In the genomic region with DNA sequence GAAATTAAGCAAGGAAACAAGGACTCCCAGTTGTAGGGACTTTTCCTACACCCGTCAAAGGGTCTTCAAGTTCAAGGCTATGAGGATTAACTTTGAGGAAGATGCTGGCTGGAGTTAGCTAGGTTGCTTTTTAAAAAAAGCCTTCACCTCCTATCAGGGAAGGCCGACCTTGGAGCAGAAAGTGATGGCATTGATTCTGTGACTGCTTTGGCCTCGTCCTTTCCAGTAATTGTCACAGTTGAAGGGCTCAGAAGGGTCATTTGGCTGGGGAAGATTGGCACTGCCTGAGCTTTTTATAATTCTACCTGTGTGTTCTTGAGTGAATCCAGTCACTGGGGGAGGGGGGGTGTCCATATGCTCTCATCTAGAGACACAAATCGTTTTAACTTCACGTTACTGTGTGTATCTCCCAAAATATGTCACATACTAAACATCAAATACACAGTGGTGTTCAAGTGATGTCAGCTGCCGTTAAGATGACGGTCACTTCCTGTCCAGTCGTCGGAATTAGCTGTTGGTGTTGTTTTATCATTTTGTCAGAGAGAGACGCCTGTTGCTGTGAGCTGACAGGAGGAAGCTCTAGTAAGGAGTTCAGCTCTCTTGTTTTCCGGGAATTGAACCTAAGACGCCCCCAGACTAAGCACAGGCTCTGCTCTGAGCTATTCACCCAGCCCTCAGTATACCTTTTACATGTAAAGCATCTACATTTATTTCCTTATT, we compare ENCODE assay signal across 11 mouse cellular contexts. TPM values are rescaled to one million over a fixed set of nuclear protein-coding genes. Genes with fewer than 3 reads are reported as not detected.
DNase-seq lines count a peak whose midpoint lies in the region; ATAC-seq and TF ChIP-seq lines count a peak whose summit lies in the region.
"Had no signal": no experiment of that assay in that cellular context is flagged by ENCODE, and none has a peak within 500 bp of the region (broad histone marks: within the 10 kb centered on the region; RNA-seq: fewer than 3 reads in every experiment).

No protein-coding gene starts in this region.

- DNase-seq in CD4-positive, CD25-positive, alpha-beta regulatory T cell, adult 2 months (ENCODE audit: low read depth, low spot score) = peak; percentile 41
- DNase-seq in kidney, adult 2 months = no peak
- no peak for DNase-seq in kidney, postnatal 14 days
- DNase-seq in gastrocnemius, postnatal 4 days (ENCODE audit: low spot score in 2 of 2) = no peak
- DNase-seq in thymus, postnatal 10 days (ENCODE audit: low spot score in 2 of 2) = no peak
- DNase-seq: spleen, adult 18-20 months had no signal

- no peaks in the 10 kb centered on the region for H3K36me3 ChIP-seq in kidney, adult 2 months (ENCODE audit: control insufficient read depth, insufficient read depth, low read length)
- H3K36me3 ChIP-seq in embryonic facial prominence, embryonic 12.5 days = no peaks in the 10 kb centered on the region
- no peaks in the 10 kb centered on the region for H3K36me3 ChIP-seq in macrophage (ENCODE audit: inconsistent target)

- peaks cover 62% of the 10 kb centered on the region for H3K79me2 ChIP-seq in macrophage (ENCODE audit: inconsistent target)

- TF ChIP-seq POLR2A in kidney, adult 2 months (IDR thresholded peaks at IDR 0.05; ENCODE audit: low read depth, low read length) = no peak

- peak overlapping the region; percentile 6; the same call in 1 of the 2 replicates for H3K27ac ChIP-seq in kidney, adult 2 months (ENCODE audit: insufficient read depth, low read depth, low read length)
- H3K27ac ChIP-seq in embryonic facial prominence, embryonic 12.5 days = no peak overlapping the region
- peak overlapping the region; percentile 32; the same call in 1 of the 2 replicates for H3K27ac ChIP-seq in macrophage

- WGBS in kidney, adult 2 months = 44% methylated on average over 12 of the region's 12 CpGs
- whole genome bisulfite sequencing in embryonic facial prominence, embryonic 12.5 days = 60% methylated on average over 12 of the region's 12 CpGs
- 78% methylated on average over 12 of the region's 12 CpGs for WGBS in macrophage (ENCODE audit: missing documents)

- H3K4me2 ChIP-seq in embryonic facial prominence, embryonic 12.5 days (replicated peaks) = peak overlapping the region; percentile 48; the same call in 1 of the 2 replicates

- no peak overlapping the region for H3K4me3 ChIP-seq in kidney, adult 2 months (ENCODE audit: insufficient read depth, low read depth, low read length)
- no peak overlapping the region for H3K4me3 ChIP-seq in embryonic facial prominence, embryonic 12.5 days
- H3K4me3 ChIP-seq in macrophage (ENCODE audit: inconsistent target) = no peak overlapping the region

- ATAC-seq in CD4-positive, CD25-positive, alpha-beta regulatory T cell, adult 4 months = no peak
- no peak for ATAC-seq in embryonic facial prominence, embryonic 12.5 days (ENCODE audit: insufficient number of reproducible peaks, insufficient read depth, low FRiP score, low TSS enrichment)
- ATAC-seq: inflammation-experienced regulatory T-cells, adult 6 months had no signal

- no peaks in the 10 kb centered on the region for H3K27me3 ChIP-seq in kidney, adult 2 months (replicated peaks; ENCODE audit: control insufficient read depth, insufficient read depth, low read length)
- H3K27me3 ChIP-seq in embryonic facial prominence, embryonic 12.5 days = no peaks in the 10 kb centered on the region

- TF ChIP-seq CTCF in kidney, adult 2 months (conservative IDR thresholded peaks at IDR 0.05; ENCODE audit: insufficient read depth, insufficient read length, low read depth, low read length) = no peak

- H3K9ac ChIP-seq in embryonic facial prominence, embryonic 12.5 days = no peak overlapping the region

- H3K9me3 ChIP-seq in embryonic facial prominence, embryonic 12.5 days = no peaks in the 10 kb centered on the region

- peaks cover 29% of the 10 kb centered on the region for H3K4me1 ChIP-seq in kidney, adult 2 months (ENCODE audit: control insufficient read depth, insufficient read depth, low read length)
- H3K4me1 ChIP-seq in embryonic facial prominence, embryonic 12.5 days = peaks cover 31% of the 10 kb centered on the region

RNA-seq across cellular contexts. Expression of gene Rfx1, which starts 1.8 kb away (rescaled TPM):
- 10 to 100 TPM; 10.9 to 14.0 TPM for polyA plus RNA-seq in CD4-positive, CD25-positive, alpha-beta regulatory T cell, adult 4 months (2017; shearing (Covaris generic))
- 15.8 and 18.0 TPM in 2 replicates for polyA plus RNA-seq in kidney, adult 2 months (2012; rRNA removed)
- polyA plus RNA-seq in embryonic facial prominence, embryonic 12.5 days (2016; fragmentation: Nextera tagmentation; extraction: Ambion mirVana) = 10.3 and 10.4 TPM in 2 replicates
- total RNA-seq in macrophage (2018; cell fraction: chromatin; rRNA removed) = 10 to 100 TPM; 18.7 to 50.4 (median 34.3) TPM
- 10 to 100 TPM in 1 of 26 experiments, 1 to 10 TPM in 25; 5.0 to 10.0 (median 7.3) TPM for total RNA-seq in macrophage (2018; cell fraction: cytosol; rRNA removed)
- 10 to 100 TPM; 13.0 to 42.7 (median 21.3) TPM for total RNA-seq in macrophage (2018; cell fraction: nucleus; rRNA removed)
- 3.6 to 8.6 TPM (median 4.9 TPM) in 3 replicates for polyA plus RNA-seq in macrophage (2018)
- total RNA-seq in gastrocnemius, postnatal 4 days (2021) = 10 to 100 TPM; 10.1 to 11.7 TPM

RNA-seq across cellular contexts. Expression of gene Gm10643, which starts 3.5 kb away (rescaled TPM):
- 1 to 10 TPM; 1.2 to 1.7 TPM for polyA plus RNA-seq in CD4-positive, CD25-positive, alpha-beta regulatory T cell, adult 4 months (2017; shearing (Covaris generic))
- polyA plus RNA-seq in kidney, adult 2 months (2012; rRNA removed) = 1.1 and 1.2 TPM in 2 replicates
- 1.9 and 2.0 TPM in 2 replicates for polyA plus RNA-seq in embryonic facial prominence, embryonic 12.5 days (2016; fragmentation: Nextera tagmentation; extraction: Ambion mirVana)
- total RNA-seq in macrophage (2018; cell fraction: chromatin; rRNA removed) = 1 to 10 TPM in 14 of 26 experiments, under 1 TPM in 4, not detected in 8; 0.53 to 3.9 (median 1.1) TPM
- total RNA-seq in macrophage (2018; cell fraction: cytosol; rRNA removed) = under 1 TPM; 0.11 to 0.61 (median 0.30) TPM
- total RNA-seq in macrophage (2018; cell fraction: nucleus; rRNA removed) = 1 to 10 TPM in 5 of 26 experiments, under 1 TPM in 16, not detected in 5; 0.29 to 2.7 (median 0.68) TPM
- 0.32 to 0.52 TPM (median 0.41 TPM) in 3 replicates for polyA plus RNA-seq in macrophage (2018)
- total RNA-seq in gastrocnemius, postnatal 4 days (2021) = 1 to 10 TPM; 2.5 to 3.2 TPM

RNA-seq across cellular contexts. Expression of gene Rln3, which starts 23.7 kb away (rescaled TPM):
- 10 to 100 TPM; 45.1 to 59.1 TPM for polyA plus RNA-seq in CD4-positive, CD25-positive, alpha-beta regulatory T cell, adult 4 months (2017; shearing (Covaris generic))
- polyA plus RNA-seq in kidney, adult 2 months (2012; rRNA removed) = 0.19 TPM in 1 of 2 replicates, not detected in the other
- polyA plus RNA-seq in embryonic facial prominence, embryonic 12.5 days (2016; fragmentation: Nextera tagmentation; extraction: Ambion mirVana) = not detected in 2 replicates
- not detected for total RNA-seq in macrophage (2018; cell fraction: chromatin; rRNA removed)
- total RNA-seq in macrophage (2018; cell fraction: cytosol; rRNA removed) = under 1 TPM in 1 of 26 experiments, not detected in 25; 0.26 TPM
- total RNA-seq in macrophage (2018; cell fraction: nucleus; rRNA removed) = not detected
- polyA plus RNA-seq in macrophage (2018) = not detected in 3 replicates
- total RNA-seq in gastrocnemius, postnatal 4 days (2021) = not detected
- polyA plus RNA-seq: cortical plate, adult 2 months had no signal

RNA-seq across cellular contexts. Expression of gene Il27ra, which starts 26.1 kb away (rescaled TPM):
- 100 to 1,000 TPM; 261 to 389 TPM for polyA plus RNA-seq in CD4-positive, CD25-positive, alpha-beta regulatory T cell, adult 4 months (2017; shearing (Covaris generic))
- 1.9 and 5.6 TPM in 2 replicates for polyA plus RNA-seq in kidney, adult 2 months (2012; rRNA removed)
- 0.81 and 0.99 TPM in 2 replicates for polyA plus RNA-seq in embryonic facial prominence, embryonic 12.5 days (2016; fragmentation: Nextera tagmentation; extraction: Ambion mirVana)
- total RNA-seq in macrophage (2018; cell fraction: chromatin; rRNA removed) = 1 to 10 TPM in 3 of 26 experiments, under 1 TPM in 6, not detected in 17; 0.25 to 4.0 (median 0.31) TPM
- under 1 TPM; 0.03 to 0.31 (median 0.13) TPM for total RNA-seq in macrophage (2018; cell fraction: cytosol; rRNA removed)
- 1 to 10 TPM in 6 of 26 experiments, under 1 TPM in 13, not detected in 7; 0.17 to 3.1 (median 0.47) TPM for total RNA-seq in macrophage (2018; cell fraction: nucleus; rRNA removed)
- 0.17 to 0.37 TPM (median 0.25 TPM) in 3 replicates for polyA plus RNA-seq in macrophage (2018)
- 1 to 10 TPM in 1 of 2 experiments, under 1 TPM in 1; 0.93 to 1.4 TPM for total RNA-seq in gastrocnemius, postnatal 4 days (2021)

RNA-seq across cellular contexts. Expression of gene Dcaf15, which starts 36.1 kb away (rescaled TPM):
- 10 to 100 TPM; 14.5 to 15.5 TPM for polyA plus RNA-seq in CD4-positive, CD25-positive, alpha-beta regulatory T cell, adult 4 months (2017; shearing (Covaris generic))
- 28.2 and 30.1 TPM in 2 replicates for polyA plus RNA-seq in kidney, adult 2 months (2012; rRNA removed)
- polyA plus RNA-seq in embryonic facial prominence, embryonic 12.5 days (2016; fragmentation: Nextera tagmentation; extraction: Ambion mirVana) = 13.0 and 16.1 TPM in 2 replicates
- total RNA-seq in macrophage (2018; cell fraction: chromatin; rRNA removed) = 10 to 100 TPM; 10.2 to 38.2 (median 23.3) TPM
- 10 to 100 TPM in 22 of 26 experiments, 1 to 10 TPM in 4; 7.7 to 18.8 (median 13.1) TPM for total RNA-seq in macrophage (2018; cell fraction: cytosol; rRNA removed)
- 10 to 100 TPM in 25 of 26 experiments, 1 to 10 TPM in 1; 8.6 to 25.9 (median 16.8) TPM for total RNA-seq in macrophage (2018; cell fraction: nucleus; rRNA removed)
- 8.5 to 14.2 TPM (median 10.7 TPM) in 3 replicates for polyA plus RNA-seq in macrophage (2018)
- 10 to 100 TPM; 15.6 to 17.5 TPM for total RNA-seq in gastrocnemius, postnatal 4 days (2021)

Comparison
In these comparisons a context has a peak if more than half of its experiments do, and no peak if none do; other contexts are left out.
1. RNA of gene Rln3, which starts 23.7 kb away (polyA plus RNA-seq): 45.1 to 59.1 TPM in CD4-positive, CD25-positive, alpha-beta regulatory T cell, adult 4 months; 0.19 TPM in kidney, adult 2 months, not detected in embryonic facial prominence, embryonic 12.5 days and not detected in macrophage; every median in the first group is over 10 times any median in the second.